Mouse (Mus musculus) Patski (cell line): ENCODE measurements around the gene Map1s. TPM values are rescaled to one million over a fixed set of nuclear protein-coding genes. Genes with fewer than 3 reads are reported as not detected.

Source experiments
- ATAC-seq: fragments of 100-300 bp; one replicate; pipeline ENCODE4 v1.8.0; 2021
- CTCF ChIA-PET: fragments of 350-600 bp; sonication (Branson Sonifier 250); formaldehyde crosslinking; loops from one replicate; lab custom pipeline; 2022; ENCODE audit warnings: inconsistent platforms; lab: Charles Lee
- POLR2A ChIA-PET: fragments of 350-600 bp; sonication (Branson Sonifier 250); formaldehyde crosslinking; loops from one replicate; lab custom pipeline; 2022; ENCODE audit warnings: antibody characterized with exemption, inconsistent platforms; lab: Charles Lee
- DNase-seq: peaks from one replicate; pipeline ENCODE4 v3.0.0-alpha.2; 2011; ENCODE audit warnings: low read depth, low spot score
- H3K27me3 ChIP-seq: fragments of 371-371 bp; one replicate; pipeline ENCODE4 v1.5.1; 2021
- CTCF ChIP-seq: fragments of 100-300 bp; IDR thresholded peaks from one replicate; pipeline ENCODE4 v1.5.1; 2021
- in situ Hi-C: fragments of 300-500 bp; cut with MboI; formaldehyde crosslinking; loops from 3 replicates; pipeline ENCODE4 v1.11.1; 2018; ENCODE audit warnings: low pct_unique_long_range_greater_than_20kb, mixed read lengths
- polyA plus RNA-seq: library from polyadenylated mRNA; unstranded; gene quantifications from one replicate; pipeline ENCODE4 v1.2.3, GENCODE M21; 2021

Gene Map1s
- 50.9 TPM for polyA plus RNA-seq

- DNase-seq (no peak), ATAC-seq (peak; percentile 65)
- CTCF ChIA-PET, result no interaction called here
- no peak for TF ChIP-seq CTCF
- POLR2A ChIA-PET, result interaction anchor here (0.7 to 0.8 kb wide), 2 partner anchors 26 to 33 kb away, joined by 3 to 4 read pairs; no protein-coding TSS in a partner anchor
- no peaks in the 10 kb centered on the region for H3K27me3 ChIP-seq
- in situ Hi-C loops, result no loop called here
Observed at GRCm38 (mm10) chr8:70905831-70906736, at the start of gene Map1s. Gene Map1s (plus strand): TSS chr8:70905932.

GRCm38 (mm10) chr8:70856028-70856427 lies 49.7 kb upstream of the Map1s start:
- H3K27me3 ChIP-seq, result no peaks in the 10 kb centered on the region
- ATAC-seq, result no peak
- ChIA-PET CTCF (interaction anchor here (1.4 to 2.0 kb wide), 4 partner anchors 11 to 14 kb away, joined by 3 to 8 read pairs (median 4); no protein-coding TSS in a partner anchor), POLR2A (interaction anchor here (1.0 kb wide), 1 partner anchor 16 kb away, joined by 3 read pairs; no protein-coding TSS in a partner anchor)
- no peak for TF ChIP-seq CTCF
- DNase-seq, result no peak
- in situ Hi-C loops, result no loop called here

GRCm38 (mm10) chr8:70856541-70857197 lies 49.1 kb upstream of the Map1s start:
- TF ChIP-seq CTCF, result no peak
- in situ Hi-C loops, result no loop called here
- ChIA-PET CTCF (interaction anchor here (1.0 to 2.0 kb wide), 6 partner anchors 12 to 17 kb away, joined by 3 to 17 read pairs (median 4); no protein-coding TSS in a partner anchor), POLR2A (interaction anchor here (0.7 to 1.0 kb wide), 2 partner anchors 12 to 15 kb away, joined by 3 read pairs; no protein-coding TSS in a partner anchor)
- no peaks in the 10 kb centered on the region for H3K27me3 ChIP-seq
- DNase-seq, result no peak
- ATAC-seq, result peak; percentile 71

- in situ Hi-C loops, result no loop called here
- ATAC-seq, result no peak
- H3K27me3 ChIP-seq, result no peaks in the 10 kb centered on the region
- DNase-seq, result no peak
- POLR2A ChIA-PET, result interaction anchor here (0.7 kb wide), 1 partner anchor 13 kb away, joined by 3 read pairs; no protein-coding TSS in a partner anchor
- CTCF ChIA-PET, result interaction anchor here (1.0 to 2.0 kb wide), 5 partner anchors 12 to 16 kb away, joined by 3 to 17 read pairs (median 4); no protein-coding TSS in a partner anchor
- no peak for TF ChIP-seq CTCF
Observed at GRCm38 (mm10) chr8:70857516-70857915, 48.2 kb upstream of the Map1s start.

- CTCF ChIA-PET, result interaction anchor here (2.0 kb wide), 1 partner anchor 18 kb away, joined by 10 read pairs; no protein-coding TSS in a partner anchor
- in situ Hi-C loops, result no loop called here
Observed at GRCm38 (mm10) chr8:70862824-70863641, 42.7 kb upstream of the Map1s start, which contains the start of gene Kcnn1. Gene Kcnn1 (minus strand): TSS chr8:70863258.

GRCm38 (mm10) chr8:70863956-70864711 lies 41.6 kb upstream of the Map1s start:
- no peak for DNase-seq
- ATAC-seq, result no peak
- H3K27me3 ChIP-seq, result no peaks in the 10 kb centered on the region
- in situ Hi-C loops, result no loop called here
- no peak for TF ChIP-seq CTCF
- POLR2A ChIA-PET, result no interaction called here
- CTCF ChIA-PET, result interaction anchor here (3.5 kb wide), 1 partner anchor 19 kb away, joined by 16 read pairs; no protein-coding TSS in a partner anchor

More at GRCm38 (mm10) chr8:70862824-70863641, 42.7 kb upstream of the Map1s start, which contains the start of gene Kcnn1:
- ATAC-seq (no peak), DNase-seq (no peak)
- H3K27me3 ChIP-seq, result no peaks in the 10 kb centered on the region
- no peak for TF ChIP-seq CTCF
- POLR2A ChIA-PET, result interaction anchor here (1.4 kb wide), 1 partner anchor 19 kb away, joined by 3 read pairs; no protein-coding TSS in a partner anchor

- in situ Hi-C loops, result no loop called here
- no peaks in the 10 kb centered on the region for H3K27me3 ChIP-seq
- ATAC-seq, result no peak
- no peak for TF ChIP-seq CTCF
- ChIA-PET POLR2A (interaction anchor here (0.5 kb wide), 1 partner anchor 11 kb away, joined by 3 read pairs; no protein-coding TSS in a partner anchor), CTCF (interaction anchor here (3.5 kb wide), 1 partner anchor 20 kb away, joined by 16 read pairs; no protein-coding TSS in a partner anchor)
- DNase-seq, result no peak
Observed at GRCm38 (mm10) chr8:70864712-70865221, 41.0 kb upstream of the Map1s start.

GRCm38 (mm10) chr8:70865350-70866000 lies 40.3 kb upstream of the Map1s start:
- CTCF ChIA-PET, result interaction anchor here (1.0 to 3.5 kb wide), 3 partner anchors 11 to 102 kb away, joined by 3 to 16 read pairs (median 4); no protein-coding TSS in a partner anchor
- DNase-seq (peak; percentile 99), ATAC-seq (peak; percentile 67)
- in situ Hi-C loops, result no loop called here
- H3K27me3 ChIP-seq, result no peaks in the 10 kb centered on the region
- no peak for TF ChIP-seq CTCF
- POLR2A ChIA-PET, result interaction anchor here (0.5 kb wide), 1 partner anchor 11 kb away, joined by 3 read pairs; no protein-coding TSS in a partner anchor
